Mouse (Mus musculus) hindbrain, embryonic 12.5 days (tissue): Measurements from ENCODE around the gene Ptpn3. TPM values are rescaled to one million over a fixed set of nuclear protein-coding genes. Genes with fewer than 3 reads are reported as not detected.

ENCODE experiments used
- ATAC-seq: fragments of 200-750 bp; cut with Nextera tagmentation; 2 replicates; pipeline ENCODE4 v1.8.0; 2017; ENCODE audit warnings: moderate TSS enrichment; ENCODE audit not compliant: low FRiP score
- H3K27ac ChIP-seq: fragments of 300-500 bp; sonication (generic); 2 replicates; pipeline ENCODE4 v1.5.1; 2016; ENCODE audit warnings: mild to moderate bottlenecking
- H3K27me3 ChIP-seq: fragments of 300-500 bp; sonication (generic); 2 replicates; pipeline ENCODE4 v1.6.1; 2016; ENCODE audit warnings: mild to moderate bottlenecking
- H3K36me3 ChIP-seq: fragments of 300-500 bp; sonication (generic); 2 replicates; pipeline ENCODE4 v1.6.1; 2016; ENCODE audit warnings: mild to moderate bottlenecking
- H3K4me1 ChIP-seq: fragments of 300-500 bp; sonication (generic); 2 replicates; pipeline ENCODE4 v1.6.1; 2016
- H3K4me2 ChIP-seq: fragments of 300-500 bp; sonication (generic); replicated peaks from 2 replicates; pipeline ENCODE4 v1.6.1; 2016; ENCODE audit warnings: mild to moderate bottlenecking
- H3K4me3 ChIP-seq: fragments of 300-500 bp; sonication (generic); 2 replicates; pipeline ENCODE4 v1.5.1; 2016; ENCODE audit warnings: mild to moderate bottlenecking
- H3K9ac ChIP-seq: fragments of 300-500 bp; sonication (generic); 2 replicates; pipeline ENCODE4 v1.6.1; 2016; ENCODE audit warnings: mild to moderate bottlenecking, moderate library complexity
- H3K9me3 ChIP-seq: fragments of 300-500 bp; sonication (generic); replicated peaks from 2 replicates; pipeline ENCODE4 v1.6.1; 2016; ENCODE audit warnings: mild to moderate bottlenecking
- WGBS: fragments of 180-500 bp; shearing (Covaris S2); methylation state at CpG from one replicate; pipeline ENCODE4 v1.1.7; 2016; 5-methylcytosine and 5-hydroxymethylcytosine counted together
- polyA plus RNA-seq: library from polyadenylated mRNA; unstranded; fragments of >200 nt; fragmentation: Nextera tagmentation; extraction: Ambion mirVana; gene quantifications from 2 replicates; pipeline ENCODE4 v1.2.1, GENCODE M21; 2016

The Ptpn3 gene
- polyA plus RNA-seq, 1 experiment from 2014 or later: 2.2 TPM

DNA sequence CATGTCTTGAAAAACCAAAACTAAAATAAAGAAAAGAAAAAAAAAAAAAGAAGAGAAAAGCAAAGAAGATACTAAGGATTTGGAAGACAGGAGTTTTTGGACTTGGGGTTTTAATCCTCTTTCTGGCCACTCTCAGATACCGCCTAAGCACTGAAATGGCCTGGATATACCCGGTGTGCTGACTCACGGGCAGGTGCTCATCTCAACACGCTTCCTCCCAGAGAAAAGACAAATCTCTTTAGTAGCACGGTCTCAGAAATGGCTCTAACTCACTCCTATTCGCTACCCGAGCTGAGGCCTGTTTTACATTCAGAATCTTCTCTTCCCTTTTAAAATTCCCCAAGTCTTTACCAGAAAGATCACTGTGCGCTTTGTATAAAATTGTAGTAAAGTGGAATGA, 44.2 kb downstream of the Ptpn3 start:
- 90% methylated on average over 8 of the region's 8 CpGs for WGBS
- no peak overlapping the region for H3K9ac ChIP-seq

DNA sequence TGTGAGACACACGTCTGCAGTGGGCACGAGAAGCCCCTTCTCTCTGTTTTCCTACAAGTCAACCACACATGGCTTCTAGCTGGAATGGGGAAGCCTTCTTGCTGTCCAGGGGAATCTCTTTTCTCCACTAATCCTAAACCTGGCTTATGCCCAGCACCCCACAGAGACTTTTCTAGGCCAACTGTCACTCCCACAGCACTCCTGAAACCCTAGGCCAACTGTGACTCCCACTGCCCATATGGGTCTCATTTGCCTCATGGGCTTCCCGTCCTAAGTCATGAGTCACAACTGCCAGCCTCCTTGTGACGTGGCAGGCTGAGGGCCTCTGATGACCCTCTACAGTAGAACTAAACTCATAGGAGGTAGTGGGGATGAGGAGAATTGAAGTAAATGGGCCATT, 44.9 kb downstream of the Ptpn3 start:
- Histone ChIP-seq H3K4me3 (no peak overlapping the region), H3K4me2 (no peak overlapping the region), H3K9ac (no peak overlapping the region), H3K27me3 (no peaks in the 10 kb centered on the region), H3K4me1 (peaks cover 16% of the 10 kb centered on the region), H3K27ac (no peak overlapping the region), H3K36me3 (no peaks in the 10 kb centered on the region), H3K9me3 (no peaks in the 10 kb centered on the region)
- 77% methylated on average over 4 of the region's 4 CpGs for WGBS
- no peak for ATAC-seq

More for the DNA sequence above, 44.2 kb downstream of the Ptpn3 start:
- H3K4me2 ChIP-seq: no peak overlapping the region
- H3K4me3 ChIP-seq: no peak overlapping the region
- peaks cover 19% of the 10 kb centered on the region for H3K4me1 ChIP-seq
- H3K27me3 ChIP-seq: no peaks in the 10 kb centered on the region
- no peaks in the 10 kb centered on the region for H3K36me3 ChIP-seq
- no peak for ATAC-seq
- H3K9me3 ChIP-seq: no peaks in the 10 kb centered on the region
- H3K27ac ChIP-seq: no peak overlapping the region

DNA sequence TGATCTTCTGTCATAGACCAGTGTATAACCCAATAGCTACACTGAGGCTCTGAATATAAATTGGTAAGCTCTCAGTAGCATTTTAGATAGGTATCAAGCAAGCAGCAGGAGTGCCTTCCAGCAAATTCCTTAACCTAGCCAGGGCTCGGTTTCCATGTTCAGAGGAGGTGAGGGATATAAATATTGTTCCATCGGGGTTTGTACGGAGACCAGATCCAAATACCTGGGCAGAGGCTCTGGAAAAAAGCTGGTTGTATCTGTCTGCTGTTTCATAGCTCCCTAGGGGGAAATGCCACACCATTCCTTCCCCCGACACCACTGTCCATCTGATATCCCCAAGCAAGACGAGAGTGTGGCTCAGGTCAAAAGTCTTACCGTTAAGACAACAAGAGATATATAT, 47.2 kb downstream of the Ptpn3 start:
- Histone ChIP-seq H3K9me3 (no peaks in the 10 kb centered on the region), H3K27me3 (no peaks in the 10 kb centered on the region), H3K36me3 (no peaks in the 10 kb centered on the region), H3K9ac (no peak overlapping the region), H3K4me2 (no peak overlapping the region), H3K27ac (no peak overlapping the region), H3K4me3 (no peak overlapping the region), H3K4me1 (peaks cover 17% of the 10 kb centered on the region)
- 76% methylated on average over 6 of the region's 6 CpGs for WGBS
- ATAC-seq: no peak

DNA sequence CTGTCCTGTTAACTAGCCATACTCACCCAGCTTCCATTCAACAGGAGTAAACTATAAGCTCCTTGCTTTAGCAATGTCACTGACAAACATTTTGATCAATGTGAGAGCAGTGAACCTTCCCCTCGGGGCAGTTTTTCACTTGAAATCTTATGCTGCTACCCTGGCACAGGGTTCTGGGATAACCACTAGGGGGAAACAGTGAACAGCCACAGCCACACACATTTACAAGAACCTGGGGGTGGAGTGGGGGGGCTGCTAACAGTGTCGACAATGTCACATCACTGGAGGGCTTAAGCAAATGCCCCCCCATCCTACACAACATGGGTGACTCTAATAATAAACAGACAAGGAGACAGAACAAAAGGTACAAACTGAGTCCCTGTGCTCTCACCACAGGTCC, 51.0 kb downstream of the Ptpn3 start:
- Histone ChIP-seq H3K9ac (no peak overlapping the region), H3K4me2 (no peak overlapping the region), H3K9me3 (no peaks in the 10 kb centered on the region), H3K36me3 (no peaks in the 10 kb centered on the region), H3K4me1 (peaks cover 12% of the 10 kb centered on the region), H3K27me3 (no peaks in the 10 kb centered on the region), H3K4me3 (no peak overlapping the region), H3K27ac (no peak overlapping the region)
- no peak for ATAC-seq
- WGBS: 19% methylated on average over 2 of the region's 2 CpGs

DNA sequence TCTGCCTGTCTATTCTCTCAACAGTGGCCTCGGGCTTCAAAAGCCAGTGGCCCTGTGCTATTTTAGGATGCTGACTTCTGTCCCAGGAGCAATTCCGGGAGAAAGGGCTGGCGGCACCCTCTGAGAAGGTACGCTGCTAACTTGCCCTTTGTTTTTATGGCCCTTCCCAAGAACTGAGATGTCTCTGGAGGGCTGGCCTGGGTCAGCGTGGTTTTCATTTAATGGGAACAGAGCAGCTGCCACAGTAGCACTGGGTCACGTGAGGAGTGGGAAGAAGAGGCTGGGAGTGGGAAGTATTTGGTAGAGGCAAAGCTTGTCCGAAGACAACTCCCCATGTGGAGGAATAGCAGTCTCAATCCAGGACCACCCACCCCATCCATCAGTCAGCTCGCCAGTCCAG, 52.5 kb downstream of the Ptpn3 start:
- H3K4me2 ChIP-seq: no peak overlapping the region
- WGBS: 25% methylated on average over 8 of the region's 8 CpGs
- H3K27me3 ChIP-seq: no peaks in the 10 kb centered on the region
- no peak overlapping the region for H3K9ac ChIP-seq
- peaks cover 12% of the 10 kb centered on the region for H3K4me1 ChIP-seq
- ATAC-seq: no peak; the same call in 1 of the 2 replicates
- H3K27ac ChIP-seq: no peak overlapping the region
- no peak overlapping the region for H3K4me3 ChIP-seq
- H3K36me3 ChIP-seq: no peaks in the 10 kb centered on the region
- H3K9me3 ChIP-seq: no peaks in the 10 kb centered on the region

DNA sequence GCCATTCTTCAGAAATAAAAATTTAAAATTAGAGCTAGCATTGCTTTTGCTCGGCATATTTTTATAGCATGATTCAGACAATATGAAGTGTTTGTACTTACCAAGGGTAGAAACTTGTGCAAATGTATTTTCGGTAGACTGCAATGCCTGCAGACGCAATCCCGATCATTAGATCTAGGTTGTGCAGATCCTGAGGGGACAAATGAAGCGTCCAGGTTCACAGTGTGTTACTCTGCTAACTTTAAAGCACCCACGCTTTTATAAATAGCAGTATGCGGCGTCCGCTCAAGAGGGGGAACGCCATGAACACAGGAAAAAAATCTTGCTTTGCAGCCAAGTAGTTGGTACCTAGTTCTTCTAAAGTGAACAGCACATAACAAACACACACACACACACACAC, 56.8 kb downstream of the Ptpn3 start:
- no peaks in the 10 kb centered on the region for H3K9me3 ChIP-seq
- no peaks in the 10 kb centered on the region for H3K36me3 ChIP-seq
- H3K4me3 ChIP-seq: no peak overlapping the region
- no peak overlapping the region for H3K9ac ChIP-seq
- H3K27me3 ChIP-seq: no peaks in the 10 kb centered on the region
- H3K4me2 ChIP-seq: no peak overlapping the region
- peaks cover 9% of the 10 kb centered on the region for H3K4me1 ChIP-seq
- no peak for ATAC-seq
- WGBS: 86% methylated on average over 10 of the region's 10 CpGs
- H3K27ac ChIP-seq: no peak overlapping the region

DNA sequence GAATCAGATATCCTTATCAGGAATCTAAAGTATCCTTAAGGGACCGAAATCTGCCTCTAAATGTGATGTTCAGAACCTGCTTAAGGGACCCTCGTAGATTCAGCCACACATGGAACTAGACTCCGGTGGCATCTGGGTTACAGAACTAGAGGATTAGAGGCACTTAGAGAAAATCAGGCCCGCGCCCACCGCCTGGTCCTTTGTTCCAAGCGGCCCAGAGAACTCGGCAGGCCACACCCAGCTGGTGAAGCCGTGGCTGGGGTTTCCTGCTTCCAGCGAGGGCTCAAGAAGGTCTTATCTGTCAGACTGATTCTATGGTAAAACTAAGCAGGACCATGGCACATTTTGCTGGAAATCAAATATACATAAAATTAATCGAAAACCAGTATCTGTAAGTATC, 58.3 kb downstream of the Ptpn3 start:
- ATAC-seq: no peak
- no peak overlapping the region for H3K4me2 ChIP-seq
- 80% methylated on average over 11 of the region's 11 CpGs for WGBS
- no peaks in the 10 kb centered on the region for H3K36me3 ChIP-seq
- H3K9me3 ChIP-seq: no peaks in the 10 kb centered on the region
- no peak overlapping the region for H3K27ac ChIP-seq
- H3K4me3 ChIP-seq: no peak overlapping the region
- no peak overlapping the region for H3K9ac ChIP-seq
- H3K27me3 ChIP-seq: no peaks in the 10 kb centered on the region
- H3K4me1 ChIP-seq: no peaks in the 10 kb centered on the region; the same call in 1 of the 2 replicates

DNA sequence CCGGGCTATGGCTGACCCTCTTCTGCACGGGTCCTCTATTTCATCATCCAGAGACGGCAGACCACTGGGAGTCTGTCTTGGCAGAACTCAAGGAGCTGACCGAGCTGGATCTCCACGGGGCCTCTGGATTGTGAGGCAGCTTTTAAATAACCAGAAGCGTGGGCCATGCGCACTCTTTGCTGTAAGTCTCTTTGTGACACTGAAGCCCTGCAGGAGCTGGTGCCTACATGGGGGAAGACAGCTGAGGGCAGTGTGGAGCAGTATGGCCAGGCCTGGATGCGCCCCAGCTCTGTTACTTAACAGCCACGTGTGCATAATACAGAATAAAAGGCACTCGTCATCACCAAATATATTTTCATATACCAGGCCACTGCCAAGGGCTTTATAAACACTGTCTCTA, 60.7 kb downstream of the Ptpn3 start:
- no peak for ATAC-seq
- H3K4me1 ChIP-seq: no peaks in the 10 kb centered on the region; the same call in 1 of the 2 replicates
- H3K36me3 ChIP-seq: no peaks in the 10 kb centered on the region
- H3K27ac ChIP-seq: no peak overlapping the region
- no peak overlapping the region for H3K9ac ChIP-seq
- H3K4me3 ChIP-seq: no peak overlapping the region
- 79% methylated on average over 10 of the region's 10 CpGs for WGBS
- H3K27me3 ChIP-seq: no peaks in the 10 kb centered on the region
- no peaks in the 10 kb centered on the region for H3K9me3 ChIP-seq
- no peak overlapping the region for H3K4me2 ChIP-seq

DNA sequence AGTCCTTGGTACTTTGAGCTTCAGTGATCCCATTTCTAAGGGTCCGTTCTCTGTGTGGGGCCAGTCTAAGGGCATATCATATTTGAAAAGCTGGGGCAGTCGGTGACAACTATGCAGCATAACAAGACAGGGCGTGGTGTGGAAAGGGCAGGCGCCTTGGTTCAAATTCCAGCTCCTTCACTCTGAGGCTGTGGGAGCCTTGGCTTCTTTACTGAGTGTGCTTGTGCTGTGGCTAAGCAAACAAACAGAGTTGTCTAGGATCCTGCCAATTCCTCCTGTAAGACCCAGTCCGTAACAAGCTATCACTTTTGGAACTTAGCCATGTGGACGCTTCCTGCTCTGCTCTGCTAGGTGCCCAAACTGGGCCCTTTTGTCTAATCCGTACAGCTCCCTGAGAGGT, 61.5 kb downstream of the Ptpn3 start:
- H3K4me1 ChIP-seq: no peaks in the 10 kb centered on the region; the same call in 1 of the 2 replicates
- H3K9ac ChIP-seq: no peak overlapping the region
- 77% methylated on average over 7 of the region's 7 CpGs for WGBS
- no peaks in the 10 kb centered on the region for H3K27me3 ChIP-seq
- H3K36me3 ChIP-seq: no peaks in the 10 kb centered on the region
- ATAC-seq: no peak
- no peak overlapping the region for H3K4me3 ChIP-seq
- no peak overlapping the region for H3K4me2 ChIP-seq
- 0 out of 2 replicates have a peak overlapping the region, but pooled peaks have one; percentile 1 for H3K27ac ChIP-seq
- H3K9me3 ChIP-seq: no peaks in the 10 kb centered on the region

DNA sequence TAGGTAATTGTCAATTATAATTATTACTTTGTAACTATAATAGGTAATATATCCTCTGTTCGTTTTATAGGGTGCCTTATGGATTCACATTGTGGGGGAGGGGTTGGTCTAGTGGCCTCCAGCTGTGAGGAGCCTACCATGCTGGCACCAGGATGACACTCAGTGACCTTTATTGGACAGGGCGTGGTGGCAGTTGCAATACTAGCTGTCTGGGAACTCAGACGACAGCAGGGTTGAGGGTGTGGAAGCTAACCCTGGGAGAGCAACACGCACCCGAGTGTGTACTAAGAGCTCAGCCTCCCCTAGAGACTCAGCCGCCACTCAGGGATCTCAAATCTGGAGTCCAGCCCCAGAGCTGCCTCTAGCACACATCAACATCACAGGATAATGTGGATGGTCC, 62.5 kb downstream of the Ptpn3 start:
- no peaks in the 10 kb centered on the region for H3K27me3 ChIP-seq
- no peaks in the 10 kb centered on the region for H3K9me3 ChIP-seq
- no peak overlapping the region for H3K4me3 ChIP-seq
- no peaks in the 10 kb centered on the region; the same call in 1 of the 2 replicates for H3K4me1 ChIP-seq
- 70% methylated on average over 6 of the region's 6 CpGs for WGBS
- no peak overlapping the region for H3K4me2 ChIP-seq
- no peak overlapping the region for H3K9ac ChIP-seq
- no peak overlapping the region for H3K27ac ChIP-seq
- ATAC-seq: no peak
- no peaks in the 10 kb centered on the region for H3K36me3 ChIP-seq

DNA sequence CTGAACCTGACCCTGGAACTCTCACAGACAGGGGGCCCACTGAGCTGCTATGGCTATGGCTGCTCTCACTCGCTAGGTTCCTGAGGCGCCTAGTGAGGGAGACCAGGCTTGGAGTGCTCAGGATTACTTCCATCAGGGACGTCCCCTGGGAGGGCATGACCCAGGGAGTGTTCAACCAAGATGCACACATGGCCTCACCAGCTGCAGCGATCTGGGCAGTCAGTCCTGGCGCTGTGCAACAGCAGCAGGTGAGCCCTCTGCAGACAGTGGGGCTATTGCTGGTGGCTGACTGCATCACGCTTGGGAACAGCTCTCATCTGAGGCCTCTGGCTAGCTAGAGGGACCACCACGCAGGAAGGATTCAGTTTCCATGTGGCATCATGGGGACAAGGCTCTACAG, 63.5 kb downstream of the Ptpn3 start:
- Histone ChIP-seq H3K4me3 (no peak overlapping the region), H3K9ac (no peak overlapping the region), H3K4me2 (no peak overlapping the region), H3K27ac (no peak overlapping the region), H3K27me3 (no peaks in the 10 kb centered on the region), H3K9me3 (no peaks in the 10 kb centered on the region), H3K36me3 (no peaks in the 10 kb centered on the region), H3K4me1 (no peaks in the 10 kb centered on the region; the same call in 1 of the 2 replicates)
- 70% methylated on average over 7 of the region's 7 CpGs for WGBS
- ATAC-seq: no peak

DNA sequence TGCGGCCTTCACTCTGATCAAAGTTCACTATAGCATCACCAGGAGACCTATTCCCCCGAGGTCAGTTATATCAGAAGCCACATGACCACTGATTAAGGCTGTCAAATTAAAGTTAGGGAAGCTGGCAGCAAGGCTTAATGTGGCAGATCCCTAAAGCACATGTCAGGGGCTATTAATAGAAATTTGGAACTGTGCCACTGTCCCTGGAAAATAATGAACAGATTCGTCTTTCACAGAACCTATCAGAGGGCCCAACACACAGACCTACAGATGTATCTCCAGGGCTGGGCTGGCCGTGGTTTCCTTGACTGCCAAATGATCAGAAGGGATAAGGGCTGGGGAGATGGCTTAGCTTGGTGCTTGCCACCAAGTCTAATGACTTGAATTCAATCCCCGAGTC, 65.1 kb downstream of the Ptpn3 start:
- no peak for ATAC-seq

DNA sequence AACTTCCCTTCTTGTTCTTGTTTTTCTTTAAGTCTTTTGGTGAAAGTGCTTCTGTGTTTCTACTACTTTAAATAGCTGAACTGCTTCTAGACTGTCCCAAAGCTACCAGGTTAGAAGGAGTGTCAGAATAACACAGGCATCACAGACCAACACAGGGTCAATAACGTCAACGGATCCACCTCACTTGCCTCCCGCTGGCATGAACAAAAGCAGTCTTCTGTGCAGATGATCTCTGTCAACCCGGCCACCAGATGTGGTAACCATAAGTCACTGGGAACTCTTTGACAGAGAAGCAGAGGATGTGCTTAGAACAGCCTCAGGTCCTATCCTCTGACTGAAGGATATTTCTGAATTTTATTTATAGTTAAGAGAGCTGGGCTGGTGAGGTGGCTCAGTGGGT, 65.9 kb downstream of the Ptpn3 start:
- Histone ChIP-seq H3K4me3 (no peak overlapping the region), H3K9me3 (no peaks in the 10 kb centered on the region), H3K36me3 (no peaks in the 10 kb centered on the region), H3K27ac (no peak overlapping the region), H3K9ac (no peak overlapping the region), H3K4me2 (no peak overlapping the region), H3K4me1 (no peaks in the 10 kb centered on the region; the same call in 1 of the 2 replicates), H3K27me3 (no peaks in the 10 kb centered on the region)
- no peak for ATAC-seq
- 57% methylated on average over 4 of the region's 4 CpGs for WGBS

More for the DNA sequence above, 65.1 kb downstream of the Ptpn3 start:
- Histone ChIP-seq H3K27ac (no peak overlapping the region), H3K4me3 (no peak overlapping the region), H3K9me3 (no peaks in the 10 kb centered on the region), H3K4me2 (no peak overlapping the region), H3K9ac (no peak overlapping the region), H3K36me3 (no peaks in the 10 kb centered on the region), H3K4me1 (no peaks in the 10 kb centered on the region; the same call in 1 of the 2 replicates), H3K27me3 (no peaks in the 10 kb centered on the region)
- 73% methylated on average over 5 of the region's 5 CpGs for WGBS
